Mouse (Mus musculus) kidney, postnatal 0 days (tissue): ENCODE measurements around the gene Atp6v0a2. TPM values are rescaled to one million over a fixed set of nuclear protein-coding genes. Genes with fewer than 3 reads are reported as not detected.
"Not testable (repeated sequence)": the region's sequence is repeated elsewhere in the genome, so short reads cannot be mapped to it uniquely, and the experiment has no call there.

Experiments
- ATAC-seq: fragments of 200-750 bp; cut with Nextera tagmentation; replicated peaks from 2 replicates; pipeline ENCODE4 v1.8.0; 2017; ENCODE audit warnings: low read depth, moderate number of reproducible peaks, moderate TSS enrichment, moderate library complexity; ENCODE audit not compliant: low FRiP score
- DNase-seq: peaks from one replicate; pipeline ENCODE4 v3.0.0-alpha.2; 2016; ENCODE audit warnings: low spot score
- H3K27ac ChIP-seq: fragments of 300-500 bp; sonication (generic); 2 replicates; pipeline ENCODE4 v1.5.1; 2014; ENCODE audit warnings: mild to moderate bottlenecking
- H3K27me3 ChIP-seq: fragments of 300-500 bp; sonication (generic); 2 replicates; pipeline ENCODE4 v1.6.1; 2014; ENCODE audit warnings: low read length, mixed read lengths; ENCODE audit not compliant: insufficient read depth
- H3K36me3 ChIP-seq: fragments of 300-500 bp; sonication (generic); 2 replicates; pipeline ENCODE4 v1.6.1; 2014; ENCODE audit warnings: low read length, mixed read lengths; ENCODE audit not compliant: insufficient read depth
- H3K4me1 ChIP-seq: fragments of 300-500 bp; sonication (generic); replicated peaks from 2 replicates; pipeline ENCODE4 v1.6.1; 2014; ENCODE audit warnings: antibody characterized with exemption, low read length, mixed read lengths; ENCODE audit not compliant: insufficient read depth
- H3K4me2 ChIP-seq: fragments of 300-500 bp; sonication (generic); 2 replicates; pipeline ENCODE4 v1.6.1; 2014; ENCODE audit warnings: mild to moderate bottlenecking, low read length, moderate library complexity, mixed read lengths
- H3K4me3 ChIP-seq: fragments of 300-500 bp; sonication (generic); replicated peaks from 2 replicates; pipeline ENCODE4 v1.5.1; 2014; ENCODE audit warnings: low read depth, low read length
- H3K9ac ChIP-seq: fragments of 300-500 bp; sonication (generic); 2 replicates; pipeline ENCODE4 v1.6.1; 2014; ENCODE audit warnings: low read depth, low read length
- H3K9me3 ChIP-seq: fragments of 300-500 bp; sonication (generic); replicated peaks from 2 replicates; pipeline ENCODE4 v1.6.1; 2016; ENCODE audit warnings: low read length, inconsistent platforms, mixed read lengths
- CTCF ChIP-seq: IDR thresholded peaks from 2 replicates; pipeline ENCODE4 v1.5.1; 2016; ENCODE audit warnings: antibody characterized with exemption, low read depth, mild to moderate bottlenecking, moderate library complexity
- WGBS: fragments of 180-500 bp; shearing (Covaris S2); extraction: QIAGEN DNeasy Blood & Tissue Kit; methylation state at CpG from one replicate; pipeline ENCODE4 v1.1.7; 2014; 5-methylcytosine and 5-hydroxymethylcytosine counted together
- polyA plus RNA-seq: library from polyadenylated mRNA; unstranded; fragments of >200 nt; fragmentation: Nextera tagmentation; extraction: Ambion mirVana; gene quantifications from 2 replicates; pipeline ENCODE4 v1.2.1, GENCODE M21; 2015

Atp6v0a2 gene
- 33.6 and 34.5 TPM in 2 replicates for polyA plus RNA-seq

DNA sequence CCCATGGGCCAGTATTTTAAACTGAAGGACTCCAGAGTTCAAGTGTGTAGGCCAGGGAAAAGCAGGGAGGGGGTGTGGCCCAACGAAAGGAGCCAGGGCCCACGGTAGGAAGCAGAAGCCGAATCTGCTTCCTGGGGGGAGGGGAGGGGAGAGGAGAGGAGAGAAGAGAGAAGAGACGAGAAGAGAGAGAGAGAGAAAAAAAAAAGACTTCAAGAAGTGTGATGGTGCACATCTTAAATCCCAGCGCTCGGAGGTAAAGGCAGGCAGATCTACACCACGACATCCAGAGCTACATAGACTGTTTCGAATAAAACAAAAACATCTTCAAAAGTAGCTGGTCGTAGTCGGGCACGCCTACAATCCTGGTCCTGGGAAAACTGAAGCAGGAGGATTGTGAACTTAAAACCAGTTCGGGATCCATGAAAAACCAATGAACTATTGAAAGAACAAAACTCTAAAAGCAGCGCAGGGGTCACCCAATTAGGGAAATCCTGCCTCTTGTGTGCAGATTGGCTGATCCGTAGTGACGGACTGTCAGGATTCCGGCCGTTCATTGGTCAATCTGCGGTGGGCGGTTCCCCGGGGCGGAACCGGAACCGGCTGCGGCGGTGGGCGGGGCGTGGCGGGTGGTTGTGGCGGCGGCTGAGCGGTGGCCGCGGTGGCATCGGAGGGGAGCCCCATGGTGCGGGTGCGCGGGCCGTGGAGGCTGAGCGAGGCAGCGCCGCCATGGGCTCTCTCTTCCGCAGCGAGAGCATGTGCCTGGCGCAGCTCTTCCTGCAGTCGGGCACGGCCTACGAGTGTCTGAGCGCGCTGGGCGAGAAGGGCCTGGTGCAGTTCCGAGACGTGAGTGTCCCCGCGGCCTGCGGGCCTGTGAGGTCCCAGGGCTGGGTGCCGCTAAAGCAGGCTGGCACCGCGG, at the start of gene Atp6v0a2:
Atp6v0a2 (plus strand) TSS at position 129 of the 916 bp plus-strand sequence.
- peak; percentile 94 for ATAC-seq
- peak within 1 kb of the TSS; percentile 82 for H3K4me2 ChIP-seq
- WGBS = under 1% methylated on average over 57 of the region's 58 CpGs

DNA sequence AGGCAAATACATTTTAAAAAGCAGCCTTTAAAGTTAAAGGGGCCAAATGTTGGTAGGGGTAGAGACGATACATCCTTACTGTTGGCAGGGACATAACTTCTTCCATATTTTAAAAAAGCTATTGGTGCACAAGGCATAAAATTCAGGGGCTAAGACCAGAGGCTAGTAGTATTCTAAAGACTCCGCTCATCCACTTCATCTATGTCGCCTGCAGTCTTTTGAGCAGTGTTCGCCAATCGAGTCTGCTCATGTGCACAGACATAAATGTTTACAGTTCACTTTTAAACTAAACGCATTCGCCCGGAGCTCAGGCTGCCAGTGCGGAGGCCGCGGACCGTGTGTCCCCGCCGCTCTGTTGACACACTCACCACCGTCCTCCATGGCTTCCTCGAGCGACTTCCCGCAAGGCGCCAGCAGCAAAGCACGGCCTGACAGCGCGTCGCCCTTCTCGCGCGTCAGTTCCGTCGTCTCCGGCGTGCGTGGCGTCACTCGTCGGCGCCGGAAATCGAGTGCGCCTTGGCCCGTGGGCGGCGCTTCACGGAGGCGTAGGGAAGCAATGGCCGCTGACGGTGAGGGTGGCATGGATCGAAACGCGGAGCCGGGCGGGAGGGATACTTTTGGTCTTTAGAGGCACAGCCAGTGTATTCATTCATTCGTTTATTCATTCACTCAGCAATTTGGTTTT, 49.6 kb upstream of the Atp6v0a2 start, which contains the start of the genes Eif2b1 and Gtf2h3:
Eif2b1 (minus strand) TSS at position 499 of the 685 bp plus-strand sequence.
Gtf2h3 (plus strand) TSS at position 508 of the 685 bp plus-strand sequence.
- WGBS = 1% methylated on average over 51 of the region's 51 CpGs
- no peaks in the 10 kb centered on the region for H3K27me3 ChIP-seq
- no peak for TF ChIP-seq CTCF
- H3K4me1 ChIP-seq = peaks cover 10% of the 10 kb centered on the region; the same call in 1 of the 2 replicates
- H3K9me3 ChIP-seq = no peaks in the 10 kb centered on the region
- peak within 1 kb of the TSS; percentile 63 for H3K4me3 ChIP-seq
- peaks cover 29% of the 10 kb centered on the region for H3K36me3 ChIP-seq
- peak within 1 kb of the TSS; percentile 71 for H3K9ac ChIP-seq
- no peak within 1 kb of the TSS; the same call in 1 of the 2 replicates for H3K27ac ChIP-seq
- H3K4me2 ChIP-seq = peak within 1 kb of the TSS; percentile 79
- ATAC-seq = peak; percentile 92
- peak; percentile 94 for DNase-seq

More for the DNA sequence above, at the start of gene Atp6v0a2:
- Histone ChIP-seq H3K9ac (peak within 1 kb of the TSS; percentile 93), H3K36me3 (no peaks in the 10 kb centered on the region), H3K4me3 (peak within 1 kb of the TSS; percentile 89), H3K9me3 (no peaks in the 10 kb centered on the region), H3K4me1 (peaks cover 13% of the 10 kb centered on the region), H3K27ac (peak within 1 kb of the TSS; percentile 81), H3K27me3 (no peaks in the 10 kb centered on the region)
- peak; percentile 96 for DNase-seq
- TF ChIP-seq CTCF = no peak

DNA sequence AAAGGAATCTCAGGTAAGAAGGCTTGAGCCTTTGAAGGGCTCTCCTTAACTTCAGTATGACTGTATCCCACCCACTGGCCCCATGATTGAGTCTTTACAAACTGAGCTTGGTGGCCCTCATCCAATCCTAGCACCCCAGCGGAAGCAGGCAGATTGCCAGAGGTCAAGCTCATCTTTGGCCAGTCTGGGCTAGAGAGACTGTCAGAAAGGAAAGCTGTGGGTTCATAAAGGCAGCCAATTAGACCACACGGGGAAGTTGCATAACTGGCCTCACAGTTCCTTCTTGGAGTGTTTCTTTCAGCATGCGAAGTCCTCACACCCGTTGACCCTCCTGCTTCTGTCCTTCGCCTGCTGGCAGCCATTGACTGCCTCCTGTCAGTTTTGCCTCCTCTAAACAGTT, 45.9 kb upstream of the Atp6v0a2 start:
- Histone ChIP-seq H3K9me3 (no peaks in the 10 kb centered on the region), H3K4me2 (no peak overlapping the region), H3K27ac (no peak overlapping the region), H3K36me3 (peaks cover 16% of the 10 kb centered on the region; the same call in 1 of the 2 replicates), H3K27me3 (no peaks in the 10 kb centered on the region), H3K9ac (no peak overlapping the region), H3K4me3 (no peak overlapping the region), H3K4me1 (peaks cover 10% of the 10 kb centered on the region; the same call in 1 of the 2 replicates)
- ATAC-seq = no peak
- no peak for DNase-seq
- TF ChIP-seq CTCF = no peak
- 90% methylated on average over 5 of the region's 5 CpGs for WGBS

DNA sequence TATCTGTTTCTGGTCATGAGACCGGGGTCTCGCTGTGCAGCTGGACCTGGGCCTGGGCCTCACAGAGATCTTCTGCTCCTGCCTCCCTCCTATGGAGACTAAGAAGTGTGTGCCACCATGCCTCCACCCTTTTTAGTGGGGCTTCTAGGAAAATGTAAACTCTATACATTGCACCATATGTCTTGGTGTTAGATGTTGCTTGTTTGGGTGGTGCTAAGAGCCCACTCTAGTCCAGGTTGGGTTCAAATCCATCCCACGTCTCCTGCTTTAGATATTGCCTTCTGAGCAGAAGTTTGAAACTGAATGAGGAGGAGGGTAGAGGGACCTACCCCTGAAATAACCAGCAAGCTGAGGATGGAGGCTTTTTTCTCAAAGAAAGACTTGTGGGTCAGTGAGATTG, 35.6 kb upstream of the Atp6v0a2 start:
- Histone ChIP-seq H3K9ac (no peak overlapping the region), H3K27me3 (no peaks in the 10 kb centered on the region), H3K27ac (no peak overlapping the region), H3K4me2 (no peak overlapping the region), H3K4me1 (no peaks in the 10 kb centered on the region), H3K9me3 (no peaks in the 10 kb centered on the region), H3K36me3 (peaks cover 48% of the 10 kb centered on the region), H3K4me3 (no peak overlapping the region)
- ATAC-seq (no peak), DNase-seq (no peak)
- WGBS = 97% methylated on average over 3 of the region's 3 CpGs
- no peak for TF ChIP-seq CTCF

DNA sequence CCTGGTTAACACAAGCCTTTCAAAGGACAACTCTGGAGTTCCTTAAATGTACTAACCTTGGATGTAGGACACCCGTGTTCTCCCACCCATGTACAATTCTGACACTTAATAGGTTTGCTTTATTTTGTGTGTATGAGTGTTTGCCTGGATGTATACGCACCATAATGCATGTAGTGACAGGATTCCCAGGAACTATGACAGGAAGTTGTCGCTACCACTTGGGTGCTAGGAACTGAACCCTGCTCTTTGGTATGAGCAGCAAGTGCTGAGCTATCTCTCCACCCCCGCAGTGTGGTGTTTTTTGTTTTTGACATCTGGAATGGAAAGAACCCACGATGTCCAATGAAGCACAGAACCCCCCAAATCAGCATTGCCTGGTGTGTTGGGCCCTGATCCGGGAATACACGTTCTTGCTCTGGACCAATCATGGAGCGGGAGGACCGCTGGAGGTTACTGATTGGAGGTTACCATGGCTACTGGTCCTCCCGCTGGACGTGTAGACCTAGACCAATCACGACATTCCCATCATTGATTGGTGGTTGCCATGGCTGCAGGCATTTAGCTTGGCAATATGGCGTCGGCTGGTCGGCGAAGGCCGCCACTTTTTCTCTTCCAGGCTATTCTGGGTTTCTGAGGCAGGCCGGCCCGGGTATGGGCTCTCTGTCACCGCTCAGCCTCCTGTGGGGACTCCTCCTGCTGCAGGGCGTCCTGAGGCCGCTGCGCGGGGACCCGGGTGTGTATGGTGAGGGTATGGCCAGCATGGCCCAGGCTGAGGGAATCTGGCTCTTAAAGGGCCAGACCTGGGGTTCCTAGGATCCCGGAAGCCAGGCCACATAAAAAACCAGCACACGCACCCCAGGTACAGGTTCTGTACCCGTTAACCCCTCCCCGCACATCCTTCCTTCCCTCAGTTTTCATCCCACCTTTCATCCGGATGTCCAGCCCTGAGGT, 29.9 kb upstream of the Atp6v0a2 start:
- Histone ChIP-seq H3K36me3 (peaks cover 14% of the 10 kb centered on the region; the same call in 1 of the 2 replicates), H3K9ac (peak overlapping the region; percentile 66), H3K9me3 (no peaks in the 10 kb centered on the region), H3K4me2 (peak overlapping the region; percentile 88), H3K27ac (no peak overlapping the region), H3K4me1 (peaks cover 4% of the 10 kb centered on the region; the same call in 1 of the 2 replicates), H3K27me3 (no peaks in the 10 kb centered on the region), H3K4me3 (peak overlapping the region; percentile 86)
- 7% methylated on average over 30 of the region's 30 CpGs for WGBS
- TF ChIP-seq CTCF = no peak
- DNase-seq (peak; percentile 99), ATAC-seq (peak; percentile 99)

DNA sequence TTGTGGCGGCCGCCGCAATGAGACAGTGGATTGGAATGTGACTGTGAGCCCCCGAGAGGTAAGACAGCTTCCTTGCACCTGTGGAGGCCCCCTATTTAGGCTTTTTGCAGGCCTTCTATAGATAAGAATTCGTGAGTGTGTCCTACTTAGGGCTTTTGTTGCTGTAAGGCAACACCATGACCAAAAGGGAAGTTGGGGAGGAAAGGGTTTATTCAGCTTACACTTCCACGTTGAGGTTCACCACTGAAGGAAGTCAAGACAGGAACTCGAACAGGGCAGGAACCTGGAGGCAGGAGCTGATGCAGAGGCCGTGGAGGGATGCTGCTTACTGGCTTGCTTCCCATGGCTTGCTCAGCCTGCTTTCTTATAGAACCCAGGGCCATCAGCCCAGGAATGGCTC, 28.6 kb upstream of the Atp6v0a2 start:
- ATAC-seq, H3K4me2 ChIP-seq, DNase-seq, H3K27ac ChIP-seq, H3K27me3 ChIP-seq, H3K9ac ChIP-seq, H3K9me3 ChIP-seq, H3K4me1 ChIP-seq, H3K4me3 ChIP-seq: not testable (repeated sequence)
- peaks cover 11% of the 10 kb centered on the region; the same call in 1 of the 2 replicates for H3K36me3 ChIP-seq
- 63% methylated on average over 8 of the region's 8 CpGs for WGBS
